Mouse (Mus musculus) erythroblast, embryonic 14.5 days (primary cell): Measurements from ENCODE around the gene Arpc3.

Experiments
- GATA1 ChIP-seq: IDR thresholded peaks from 2 replicates; pipeline ENCODE4 v1.6.1; 2012; ENCODE audit warnings: low read length, inconsistent platforms, mixed read lengths
- TAL1 ChIP-seq: IDR thresholded peaks from 3 replicates; pipeline ENCODE4 v1.6.1; 2012; ENCODE audit warnings: low read length, inconsistent platforms, mixed read lengths

- TF ChIP-seq GATA1: no peak
- TF ChIP-seq TAL1: no peak
Measured at GRCm38 (mm10) chr5:122397495-122397894, 5.8 kb downstream of the Arpc3 start.
